ENCODE assay signal across 9 mouse cellular contexts in the genomic region with DNA sequence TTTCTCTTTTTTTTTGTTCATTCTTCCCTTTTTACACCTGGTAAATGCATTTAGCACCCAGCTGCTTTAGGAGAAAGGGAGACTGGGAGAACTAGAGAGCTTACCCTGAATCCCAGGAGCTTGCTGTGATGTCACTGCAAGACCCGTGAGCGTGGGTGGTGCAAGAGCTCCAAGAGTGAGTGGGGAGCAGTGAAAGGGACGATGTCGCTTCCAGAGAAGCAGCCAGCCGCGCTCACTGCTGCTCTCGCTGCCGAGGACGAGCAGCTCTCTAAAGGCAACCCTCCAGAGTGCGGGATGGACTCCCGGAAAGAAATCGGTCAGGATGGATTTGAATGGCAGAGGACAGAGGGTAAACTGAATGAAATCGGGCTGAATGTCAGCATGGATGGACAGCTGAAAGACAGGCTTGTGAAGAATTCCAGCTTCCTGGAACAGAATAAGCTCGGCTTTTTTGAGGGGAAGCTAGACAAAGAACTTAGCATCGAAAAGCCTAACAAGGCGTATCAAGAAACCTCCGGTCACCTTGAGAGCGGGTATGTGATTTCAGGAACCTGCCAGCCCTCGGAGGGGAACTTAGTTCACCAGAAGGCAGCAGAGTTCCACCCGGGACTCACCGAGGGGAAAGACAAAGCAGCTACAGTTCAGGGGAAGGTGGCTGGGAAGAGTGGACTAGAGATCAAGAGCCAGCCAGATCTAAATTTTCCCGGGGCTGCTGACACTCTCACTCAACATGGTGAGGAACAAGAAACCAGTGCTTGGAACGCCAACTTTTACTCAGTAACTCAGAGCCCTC.
DNase-seq lines count a peak whose midpoint lies in the region; ATAC-seq and TF ChIP-seq lines count a peak whose summit lies in the region.
"Had no signal": no experiment of that assay in that cellular context is flagged by ENCODE, and none has a peak within 500 bp of the region (broad histone marks: within the 10 kb centered on the region; RNA-seq: fewer than 3 reads in every experiment).

No protein-coding gene starts in this region.

- H3K27me3 ChIP-seq in kidney, embryonic 15.5 days: no peaks in the 10 kb centered on the region
- no peaks in the 10 kb centered on the region for H3K27me3 ChIP-seq in forebrain, embryonic 14.5 days (replicated peaks; ENCODE audit: control insufficient read depth, insufficient read depth, low read length)
- no peaks in the 10 kb centered on the region for H3K27me3 ChIP-seq in hindbrain, postnatal 0 days (ENCODE audit: insufficient read depth, low read length)
- no peaks in the 10 kb centered on the region for H3K27me3 ChIP-seq in midbrain, embryonic 15.5 days (replicated peaks)

- H3K36me3 ChIP-seq in kidney, embryonic 15.5 days: 0 out of 2 replicates have a peak, but pooled peaks cover 6% of the 10 kb centered on the region
- no peaks in the 10 kb centered on the region for H3K36me3 ChIP-seq in forebrain, embryonic 14.5 days (ENCODE audit: control insufficient read depth, insufficient read depth, low read length)
- no peaks in the 10 kb centered on the region for H3K36me3 ChIP-seq in hindbrain, postnatal 0 days (ENCODE audit: insufficient read depth, low read length)
- no peaks in the 10 kb centered on the region for H3K36me3 ChIP-seq in midbrain, embryonic 15.5 days (replicated peaks)

- H3K9me3 ChIP-seq in kidney, embryonic 15.5 days (replicated peaks): no peaks in the 10 kb centered on the region
- no peaks in the 10 kb centered on the region for H3K9me3 ChIP-seq in forebrain, embryonic 14.5 days (replicated peaks; ENCODE audit: control insufficient read depth, low read length)
- H3K9me3 ChIP-seq in hindbrain, postnatal 0 days (ENCODE audit: low read length): no peaks in the 10 kb centered on the region
- no peaks in the 10 kb centered on the region for H3K9me3 ChIP-seq in midbrain, embryonic 15.5 days

- no peak for DNase-seq in kidney, postnatal 25 days
- DNase-seq in forebrain, embryonic 14.5 days (ENCODE audit: low spot score): peak; percentile 76
- DNase-seq in hindbrain, postnatal 0 days (ENCODE audit: low spot score): peak; percentile 80
- DNase-seq in urinary bladder, postnatal 36 days (ENCODE audit: low spot score in 2 of 2): no peak
- DNase-seq in gastrocnemius, postnatal 25 days: no peak

- WGBS in kidney, embryonic 15.5 days: 55% methylated on average over 23 of the region's 23 CpGs
- 5% methylated on average over 23 of the region's 23 CpGs for WGBS in forebrain, embryonic 14.5 days
- whole genome bisulfite sequencing in hindbrain, postnatal 0 days: 9% methylated on average over 23 of the region's 23 CpGs
- 9% methylated on average over 23 of the region's 23 CpGs for WGBS in midbrain, embryonic 15.5 days

- no peak overlapping the region for H3K9ac ChIP-seq in kidney, embryonic 15.5 days
- H3K9ac ChIP-seq in forebrain, embryonic 14.5 days (ENCODE audit: low read length): peak overlapping the region; percentile 80
- H3K9ac ChIP-seq in hindbrain, postnatal 0 days (replicated peaks; ENCODE audit: low read length): peak overlapping the region; percentile 54
- H3K9ac ChIP-seq in midbrain, embryonic 15.5 days: peak overlapping the region; percentile 46

- H3K4me1 ChIP-seq in kidney, embryonic 15.5 days: peaks cover 30% of the 10 kb centered on the region
- H3K4me1 ChIP-seq in forebrain, embryonic 14.5 days (ENCODE audit: control insufficient read depth, insufficient read depth, low read length): peaks cover 38% of the 10 kb centered on the region
- peaks cover 16% of the 10 kb centered on the region for H3K4me1 ChIP-seq in hindbrain, postnatal 0 days (ENCODE audit: insufficient read depth, low read length)
- peaks cover 44% of the 10 kb centered on the region for H3K4me1 ChIP-seq in midbrain, embryonic 15.5 days

- H3K4me3 ChIP-seq in kidney, embryonic 15.5 days (replicated peaks): no peak overlapping the region
- H3K4me3 ChIP-seq in forebrain, embryonic 14.5 days (ENCODE audit: low read depth, low read length): peak overlapping the region; percentile 41
- peak overlapping the region; percentile 37 for H3K4me3 ChIP-seq in hindbrain, postnatal 0 days (ENCODE audit: low read length)
- peak overlapping the region; percentile 42 for H3K4me3 ChIP-seq in midbrain, embryonic 15.5 days
- H3K4me3 ChIP-seq: erythroblast, embryonic 14.5 days had no signal

- H3K27ac ChIP-seq in kidney, embryonic 15.5 days: peak overlapping the region; percentile 51
- H3K27ac ChIP-seq in forebrain, embryonic 14.5 days (ENCODE audit: low read depth, low read length): peak overlapping the region; percentile 78
- H3K27ac ChIP-seq in hindbrain, postnatal 0 days: peak overlapping the region; percentile 94
- H3K27ac ChIP-seq in midbrain, embryonic 15.5 days: peak overlapping the region; percentile 91

- no peak overlapping the region for H3K4me2 ChIP-seq in kidney, embryonic 15.5 days
- peak overlapping the region; percentile 66 for H3K4me2 ChIP-seq in forebrain, embryonic 14.5 days (ENCODE audit: low read length)
- H3K4me2 ChIP-seq in hindbrain, postnatal 0 days (ENCODE audit: low read depth, low read length): peak overlapping the region; percentile 56
- peak overlapping the region; percentile 55 for H3K4me2 ChIP-seq in midbrain, embryonic 15.5 days

- no peak for ATAC-seq in kidney, embryonic 15.5 days (replicated peaks; ENCODE audit: low FRiP score)
- ATAC-seq in forebrain, embryonic 14.5 days: peak; percentile 38
- ATAC-seq in hindbrain, postnatal 0 days: no peak
- peak; percentile 58 for ATAC-seq in midbrain, embryonic 15.5 days (replicated peaks)
- ATAC-seq in erythroblast, adult 5-6 weeks (replicated peaks; ENCODE audit: low FRiP score, poor library complexity, severe bottlenecking): no peak

- no peak for TF ChIP-seq CTCF in hindbrain, postnatal 0 days (IDR thresholded peaks at IDR 0.05; ENCODE audit: low read depth)

Comparison
In these comparisons a context has a peak if more than half of its experiments do, and no peak if none do; other contexts are left out.
1. ATAC-seq: peak in forebrain, embryonic 14.5 days (single experiment) and midbrain, embryonic 15.5 days (single experiment); none in kidney, embryonic 15.5 days (single experiment), hindbrain, postnatal 0 days (single experiment) and erythroblast, adult 5-6 weeks (single experiment).
2. DNase-seq: peak in forebrain, embryonic 14.5 days (single experiment) and hindbrain, postnatal 0 days (single experiment); none in kidney, postnatal 25 days (0 of 2), urinary bladder, postnatal 36 days (0 of 2) and gastrocnemius, postnatal 25 days (single experiment).
3. Peak in every context shown above with its lines, with median percentiles within 50 percentile points of each other: H3K27ac ChIP-seq.